Mouse (Mus musculus) cortical plate, adult 2 months (tissue): ENCODE data around the gene Samd4.

Experiments
- CTCF ChIP-seq: fragments of 200-500 bp; IDR thresholded peaks from 2 replicates; pipeline ENCODE4 v1.5.1; 2011; ENCODE audit warnings: mild to moderate bottlenecking, control low read depth, low read length; ENCODE audit not compliant: insufficient read depth; ENCODE audit errors: extremely low read depth
- POLR2A ChIP-seq: fragments of 200-500 bp; IDR thresholded peaks from 2 replicates; pipeline ENCODE4 v1.6.1; 2011; ENCODE audit warnings: mild to moderate bottlenecking, low read length, control low read depth; ENCODE audit not compliant: insufficient read depth; ENCODE audit errors: extremely low read depth

DNA sequence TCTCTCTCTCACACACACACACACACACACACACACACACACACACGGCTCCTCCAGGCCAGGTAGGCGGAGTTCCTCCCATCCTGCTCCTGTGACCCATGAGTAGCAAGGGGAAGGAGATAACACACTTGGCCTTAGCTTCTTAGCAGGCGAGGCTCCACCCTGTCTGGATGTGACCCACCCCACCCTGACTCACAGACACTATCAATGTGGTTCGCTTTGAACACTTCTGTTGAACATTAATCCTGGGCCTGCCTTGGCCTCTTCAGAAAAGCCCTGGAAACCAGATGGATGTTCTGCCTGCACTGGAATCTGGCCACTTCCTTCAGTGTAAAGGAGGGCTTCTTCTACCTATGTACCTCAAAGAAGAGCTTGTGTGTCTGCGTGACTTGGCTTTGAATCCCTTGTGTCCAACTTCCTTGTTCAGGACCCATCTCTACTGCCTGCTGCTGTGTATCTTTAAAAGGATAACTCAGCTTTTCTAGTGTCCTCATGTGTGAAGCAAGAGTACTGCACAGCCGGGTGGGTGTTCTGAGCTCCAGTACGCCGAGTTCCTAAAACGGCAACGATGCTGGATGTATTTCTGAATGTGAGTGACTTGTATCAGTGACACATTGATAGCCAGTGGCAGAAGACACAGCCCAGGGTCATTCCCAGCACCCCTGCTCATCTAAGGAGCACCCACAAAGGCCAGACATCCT is 233.6 kb downstream of the Samd4 start:
- no peak for TF ChIP-seq CTCF
- TF ChIP-seq POLR2A: no peak
